Mouse (Mus musculus) liver, adult 2 months (tissue): Measurements from ENCODE around the gene Pim2. TPM values are rescaled to one million over a fixed set of nuclear protein-coding genes. Genes with fewer than 3 reads are reported as not detected.
"Not testable (repeated sequence)": the region's sequence is repeated elsewhere in the genome, so short reads cannot be mapped to it uniquely, and the experiment has no call there.

Source experiments
- DNase-seq: peaks from one replicate; pipeline ENCODE4 v3.0.0-alpha.2; 2011; ENCODE audit warnings: low read depth, low spot score; ENCODE audit errors: extremely low read depth
- H3K27ac ChIP-seq: fragments of 200-500 bp; replicated peaks from 2 replicates; pipeline ENCODE4 v1.5.1; 2012; ENCODE audit warnings: low read depth, mild to moderate bottlenecking, control low read depth, inconsistent platforms, low read length; ENCODE audit not compliant: insufficient read depth
- H3K27me3 ChIP-seq: fragments of 200-500 bp; 2 replicates; pipeline ENCODE4 v1.6.1; 2012; ENCODE audit warnings: mild to moderate bottlenecking, moderate library complexity, low read length, inconsistent platforms; ENCODE audit not compliant: control insufficient read depth, insufficient read depth
- H3K36me3 ChIP-seq: fragments of 200-500 bp; 2 replicates; pipeline ENCODE4 v1.6.1; 2012; ENCODE audit warnings: low read length, inconsistent platforms; ENCODE audit not compliant: control insufficient read depth, insufficient read depth
- H3K4me1 ChIP-seq: fragments of 200-500 bp; 2 replicates; pipeline ENCODE4 v1.6.1; 2011; ENCODE audit warnings: low read length; ENCODE audit not compliant: control insufficient read depth, insufficient read depth
- H3K4me3 ChIP-seq: fragments of 200-500 bp; 2 replicates; pipeline ENCODE4 v1.5.1; 2011; ENCODE audit warnings: low read depth, mild to moderate bottlenecking, control low read depth, low read length, moderate library complexity; ENCODE audit not compliant: insufficient read depth
- H3K79me2 ChIP-seq: fragments of 200-500 bp; 2 replicates; pipeline ENCODE4 v1.6.1; 2012; ENCODE audit warnings: inconsistent platforms, mild to moderate bottlenecking, low read length, moderate library complexity; ENCODE audit not compliant: control insufficient read depth, insufficient read depth
- H3K9ac ChIP-seq: fragments of 200-500 bp; 2 replicates; pipeline ENCODE4 v1.6.1; 2012; ENCODE audit warnings: low read depth, mild to moderate bottlenecking, control low read depth, inconsistent platforms, low read length
- CTCF ChIP-seq: fragments of 200-500 bp; IDR thresholded peaks from 2 replicates; pipeline ENCODE4 v1.5.1; 2011; ENCODE audit warnings: low read depth, low read length, control low read depth
- POLR2A ChIP-seq: fragments of 200-500 bp; IDR thresholded peaks from 2 replicates; pipeline ENCODE4 v1.6.1; 2011; ENCODE audit warnings: low read length, control low read depth; ENCODE audit not compliant: insufficient read depth; ENCODE audit errors: extremely low read depth
- WGBS: fragments of 180-500 bp; shearing (Covaris S2); methylation state at CpG from one replicate; pipeline ENCODE4 v1.1.7; 2018; 5-methylcytosine and 5-hydroxymethylcytosine counted together
- polyA plus RNA-seq: library from polyadenylated mRNA; depleted of rRNA; stranded (reverse); fragments of >200 nt; gene quantifications from 2 replicates; pipeline ENCODE4 v1.2.3, GENCODE M21; 2012
- total RNA-seq: library from RNA; depleted of rRNA; stranded (reverse); fragments of >200 nt; gene quantifications from 2 replicates; pipeline ENCODE4 v1.2.3, GENCODE M21; 2014

Pim2 gene
- total and polyA plus RNA-seq, 2 experiments, result 0.74 to 5.4 TPM

DNA sequence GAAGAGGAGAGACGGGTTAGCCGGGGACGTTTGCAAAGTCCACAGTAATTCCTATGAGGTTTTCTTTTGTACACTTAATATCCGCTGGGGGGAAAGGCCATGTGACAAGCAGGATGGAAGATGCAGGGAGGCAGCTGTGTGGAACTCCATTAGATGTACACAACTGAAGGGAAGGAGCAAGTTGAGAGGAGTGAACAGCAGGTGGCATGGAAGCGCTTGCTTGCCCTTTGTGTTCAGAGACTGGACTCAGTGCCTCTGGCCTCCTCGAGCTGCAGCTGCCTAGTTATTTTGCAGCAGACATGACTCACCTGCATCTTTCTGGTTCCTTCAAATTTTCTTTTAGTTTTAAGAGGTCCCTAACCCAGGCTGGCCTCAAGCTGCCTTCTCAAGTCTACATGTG is 32.4 kb downstream of the Pim2 start:
- H3K27ac ChIP-seq, result no peak overlapping the region
- H3K4me3 ChIP-seq, result no peak overlapping the region
- H3K4me1 ChIP-seq, result peaks cover 7% of the 10 kb centered on the region; the same call in 1 of the 2 replicates
- TF ChIP-seq CTCF (peak; percentile 18; the same call in 1 of the 2 replicates), POLR2A (no peak)
- no peaks in the 10 kb centered on the region for H3K79me2 ChIP-seq
- H3K9ac ChIP-seq, result no peak overlapping the region
- no peaks in the 10 kb centered on the region; the same call in 1 of the 2 replicates for H3K36me3 ChIP-seq
- no peak for DNase-seq
- no peaks in the 10 kb centered on the region for H3K27me3 ChIP-seq
- WGBS, result 49% methylated on average over 6 of the region's 6 CpGs

DNA sequence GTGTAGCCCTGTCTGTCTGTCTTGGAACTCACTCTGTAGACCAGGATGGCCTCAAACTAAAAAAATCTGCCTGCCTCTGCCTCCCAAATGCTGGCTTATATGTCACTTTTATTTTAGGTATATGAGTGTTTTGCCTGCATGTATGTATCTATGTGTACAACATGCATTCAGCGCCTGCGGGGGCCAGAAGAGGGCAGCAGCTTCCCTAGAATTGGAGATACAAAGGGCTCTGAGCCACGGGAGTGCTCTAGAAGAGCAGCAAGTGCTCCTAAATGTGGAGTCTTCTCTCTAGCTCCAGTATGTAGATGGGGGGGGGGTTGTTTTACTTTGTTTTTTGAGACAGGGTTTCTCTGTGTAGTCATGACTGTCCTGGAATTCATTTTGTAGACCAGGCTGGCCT is 37.6 kb downstream of the Pim2 start:
- not testable (repeated sequence) for DNase-seq
- WGBS, result 7% methylated on average over 3 of the region's 3 CpGs

DNA sequence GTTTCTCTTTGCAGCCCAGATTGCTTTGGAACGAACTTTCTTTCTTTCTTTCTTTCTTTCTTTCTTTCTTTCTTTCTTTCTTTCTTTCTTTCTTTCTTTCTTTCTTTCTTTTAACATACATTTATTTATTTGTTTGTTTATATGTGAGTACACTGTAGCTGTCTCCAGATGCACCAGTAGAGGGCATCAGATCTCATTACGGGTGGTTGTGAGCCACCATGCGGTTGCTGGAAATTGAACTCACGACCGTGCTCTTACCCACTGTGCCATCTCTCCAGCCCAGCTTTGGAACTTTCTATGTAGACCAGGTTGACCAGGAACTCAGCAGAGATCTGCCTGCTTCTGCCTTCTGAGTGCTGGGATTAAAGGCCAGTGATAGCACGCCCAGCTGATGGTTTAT is 39.9 kb downstream of the Pim2 start:
- H3K4me1 ChIP-seq, H3K9ac ChIP-seq, H3K36me3 ChIP-seq, H3K4me3 ChIP-seq, H3K27ac ChIP-seq, DNase-seq, H3K79me2 ChIP-seq: not testable (repeated sequence)
- H3K27me3 ChIP-seq, result peaks cover 11% of the 10 kb centered on the region
- 73% methylated on average over 6 of the region's 6 CpGs for WGBS

More for the DNA sequence above, 37.6 kb downstream of the Pim2 start:
- H3K9ac ChIP-seq, H3K4me3 ChIP-seq, H3K36me3 ChIP-seq, H3K4me1 ChIP-seq, H3K27me3 ChIP-seq, H3K79me2 ChIP-seq, H3K27ac ChIP-seq: not testable (repeated sequence)
- peak; percentile 22; the same call in 1 of the 2 replicates for TF ChIP-seq CTCF

DNA sequence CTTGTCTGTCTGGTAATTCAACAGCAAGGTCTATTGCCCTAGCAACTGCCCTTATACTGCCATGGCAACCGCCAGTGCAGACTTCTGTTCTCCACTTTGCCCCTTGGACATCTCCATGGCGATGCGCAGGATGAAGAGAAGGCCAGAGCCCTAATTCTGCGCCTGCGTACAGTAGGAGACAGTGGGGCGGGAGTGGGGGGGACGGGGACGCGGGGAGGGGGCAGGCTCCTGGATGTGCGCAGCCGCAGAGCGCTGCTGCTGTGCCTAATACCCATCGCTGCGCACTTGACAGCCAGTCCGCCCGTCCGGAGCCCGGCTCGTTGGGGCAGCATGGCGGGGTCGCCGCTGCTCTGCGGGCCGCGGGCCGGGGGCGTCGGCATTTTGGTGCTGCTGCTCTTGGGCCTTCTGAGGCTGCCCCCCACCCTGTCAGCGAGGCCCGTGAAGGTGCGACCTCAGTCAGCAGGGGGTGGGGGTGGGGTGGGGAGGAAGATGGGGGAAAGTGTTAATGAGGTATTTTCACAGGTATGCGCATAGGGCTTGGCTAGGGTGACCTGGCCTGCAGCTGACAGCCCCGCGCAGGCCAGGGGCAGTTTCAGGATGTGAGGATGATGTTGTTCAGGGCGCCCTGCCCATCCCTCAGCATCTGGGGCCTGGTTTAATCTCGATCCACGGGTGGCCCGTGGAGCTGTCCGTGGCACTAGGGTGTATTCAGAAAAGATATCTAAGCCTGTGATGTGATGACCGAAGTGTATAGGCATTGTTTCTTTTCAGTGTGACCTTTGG is 41.7 kb downstream of the Pim2 start, which contains the start of gene Pcsk1n:
Gene Pcsk1n, plus strand, starts transcription at position 222 of the 783 bp plus-strand sequence.
- no peak for DNase-seq
- Histone ChIP-seq H3K36me3 (no peaks in the 10 kb centered on the region), H3K4me3 (no peak within 1 kb of the TSS), H3K4me1 (no peaks in the 10 kb centered on the region), H3K9ac (no peak within 1 kb of the TSS), H3K27ac (no peak within 1 kb of the TSS), H3K27me3 (peaks cover 13% of the 10 kb centered on the region), H3K79me2 (no peaks in the 10 kb centered on the region)
- WGBS, result 20% methylated on average over 27 of the region's 40 CpGs
- TF ChIP-seq POLR2A (no peak), CTCF (no peak)

DNA sequence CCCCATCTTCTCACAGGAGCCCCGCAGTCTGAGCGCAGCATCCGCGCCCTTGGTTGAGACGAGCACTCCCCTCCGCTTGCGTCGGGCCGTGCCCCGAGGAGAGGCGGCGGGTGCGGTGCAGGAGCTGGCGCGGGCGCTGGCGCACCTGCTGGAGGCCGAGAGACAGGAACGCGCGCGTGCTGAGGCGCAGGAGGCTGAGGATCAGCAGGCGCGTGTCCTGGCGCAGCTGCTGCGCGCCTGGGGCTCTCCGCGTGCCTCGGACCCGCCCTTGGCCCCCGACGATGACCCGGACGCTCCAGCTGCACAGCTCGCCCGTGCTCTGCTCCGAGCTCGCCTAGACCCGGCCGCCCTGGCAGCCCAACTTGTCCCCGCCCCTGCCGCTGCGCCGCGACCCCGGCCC is 44.0 kb downstream of the Pim2 start:
- Histone ChIP-seq H3K79me2 (no peaks in the 10 kb centered on the region), H3K27ac (no peak overlapping the region), H3K4me1 (no peaks in the 10 kb centered on the region), H3K36me3 (no peaks in the 10 kb centered on the region), H3K4me3 (no peak overlapping the region), H3K27me3 (peaks cover 13% of the 10 kb centered on the region), H3K9ac (no peak overlapping the region)
- WGBS, result 1% methylated on average over 33 of the region's 48 CpGs
- TF ChIP-seq POLR2A (no peak), CTCF (no peak)
- no peak for DNase-seq

DNA sequence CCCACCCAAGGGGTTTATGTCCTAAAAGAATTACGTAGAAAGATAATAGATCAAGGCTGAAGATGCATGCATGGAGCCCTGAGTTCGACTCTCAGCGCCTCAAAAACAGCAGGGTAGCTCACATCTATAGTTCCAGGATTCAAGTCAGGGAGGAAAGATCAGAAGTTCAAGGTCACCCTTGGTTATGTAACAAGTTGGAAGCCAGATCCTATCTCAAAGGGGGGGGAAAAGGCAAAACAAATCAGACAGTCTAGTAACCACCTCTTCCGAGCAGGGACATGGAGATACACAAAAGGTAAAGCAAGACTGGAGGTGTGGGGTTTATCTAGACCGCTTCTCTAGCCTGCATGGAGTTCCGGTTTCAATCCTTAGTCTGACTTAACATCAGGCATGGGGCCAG is 48.2 kb downstream of the Pim2 start:
- Histone ChIP-seq H3K9ac (no peak overlapping the region), H3K36me3 (no peaks in the 10 kb centered on the region), H3K27ac (no peak overlapping the region), H3K4me1 (no peaks in the 10 kb centered on the region), H3K79me2 (no peaks in the 10 kb centered on the region), H3K4me3 (no peak overlapping the region), H3K27me3 (peaks cover 13% of the 10 kb centered on the region)
- no peak for DNase-seq
- 85% methylated on average over 6 of the region's 6 CpGs for whole genome bisulfite sequencing
- TF ChIP-seq CTCF, result no peak
- no peak for TF ChIP-seq POLR2A
